Mouse (Mus musculus): ENCODE measurements at regions not wholly inside any gene's neighbourhood (a gene's known extent, or its start where the extent isn't known, plus 50 kb on each side); places are given as distances from the start of the nearest gene placed in this dataset.

GRCm38 (mm10) chr7:36538111-36538510 is 159.8 kb upstream of the Tshz3 start:
- in situ Hi-C loops (cut with MseI, MboI): no loop called here

- in situ Hi-C loops (cut with MseI, MboI): no loop called here
Measured at GRCm38 (mm10) chr7:36548007-36548406, 149.9 kb upstream of the Tshz3 start.

GRCm38 (mm10) chr7:36548440-36548839 is 149.5 kb upstream of the Tshz3 start:
- in situ Hi-C loops (cut with MseI, MboI): no loop called here

GRCm38 (mm10) chr7:36571061-36571460 is 126.9 kb upstream of the Tshz3 start:
- in situ Hi-C loops (cut with MseI, MboI): no loop called here

- in situ Hi-C loops (cut with MseI, MboI): no loop called here
Measured at GRCm38 (mm10) chr7:36582074-36582473, 115.8 kb upstream of the Tshz3 start.

GRCm38 (mm10) chr7:36585014-36585413 is 112.9 kb upstream of the Tshz3 start:
- in situ Hi-C loops (cut with MseI, MboI): no loop called here

- in situ Hi-C loops (cut with MseI, MboI): no loop called here
Measured at GRCm38 (mm10) chr7:36591496-36591895, 106.4 kb upstream of the Tshz3 start.

GRCm38 (mm10) chr7:36596630-36597301 is 101.2 kb upstream of the Tshz3 start:
- in situ Hi-C loops (cut with MseI, MboI): no loop called here

GRCm38 (mm10) chr7:36605026-36605698 is 92.8 kb upstream of the Tshz3 start:
- in situ Hi-C loops (cut with MseI, MboI): no loop called here

GRCm38 (mm10) chr7:36620256-36620655 is 77.7 kb upstream of the Tshz3 start:
- in situ Hi-C loops (cut with MseI, MboI): no loop called here

GRCm38 (mm10) chr7:36644252-36644651 is 53.7 kb upstream of the Tshz3 start:
- in situ Hi-C loops (cut with MseI, MboI): no loop called here

All from mouse trophoblast stem cell (cell line).